Mouse (Mus musculus): Measurements from ENCODE around the gene Wdtc1.
A peak's percentile ranks its signal among the peaks of the same experiment; 100 is the strongest.

Gene Wdtc1

GRCm38 (mm10) chr4:133353367-133354365 is at the start of gene Wdtc1:
Gene Wdtc1, minus strand, starts transcription at chr4:133353481.
- no peak for DNase-seq

GRCm38 (mm10) chr4:133402011-133402410 is 48.7 kb upstream of the Wdtc1 start:
- no peak for DNase-seq

- no peak for DNase-seq
These were observed 46.8 kb upstream of the Wdtc1 start for GRCm38 (mm10) chr4:133400098-133400497.

GRCm38 (mm10) chr4:133399509-133399908 is 46.2 kb upstream of the Wdtc1 start:
- no peak for DNase-seq

- no peak for DNase-seq
These were observed 45.3 kb upstream of the Wdtc1 start for GRCm38 (mm10) chr4:133398619-133399018.

GRCm38 (mm10) chr4:133397961-133398360 is 44.7 kb upstream of the Wdtc1 start:
- DNase-seq = no peak

- DNase-seq = no peak
These were observed 44.0 kb upstream of the Wdtc1 start for GRCm38 (mm10) chr4:133397299-133397698.

- DNase-seq = no peak
These were observed 42.8 kb upstream of the Wdtc1 start for GRCm38 (mm10) chr4:133396079-133396478.

GRCm38 (mm10) chr4:133394981-133395573 is 41.8 kb upstream of the Wdtc1 start:
- DNase-seq = no peak

GRCm38 (mm10) chr4:133391185-133392040 is 38.1 kb upstream of the Wdtc1 start:
- DNase-seq = no peak

- no peak for DNase-seq
These were observed 37.3 kb upstream of the Wdtc1 start for GRCm38 (mm10) chr4:133390585-133390984.

GRCm38 (mm10) chr4:133390042-133390441 is 36.8 kb upstream of the Wdtc1 start:
- DNase-seq = no peak

- DNase-seq = peak; percentile 62 to 74
These were observed 35.7 kb upstream of the Wdtc1 start for GRCm38 (mm10) chr4:133388781-133389552.

- DNase-seq = no peak
These were observed 33.8 kb upstream of the Wdtc1 start for GRCm38 (mm10) chr4:133387053-133387452.

- no peak for DNase-seq
These were observed 32.9 kb upstream of the Wdtc1 start for GRCm38 (mm10) chr4:133386061-133386797.

GRCm38 (mm10) chr4:133381141-133381540 is 27.9 kb upstream of the Wdtc1 start:
- DNase-seq = no peak

GRCm38 (mm10) chr4:133380532-133380931 is 27.3 kb upstream of the Wdtc1 start:
- no peak for DNase-seq

- DNase-seq = no peak
These were observed 26.6 kb upstream of the Wdtc1 start for GRCm38 (mm10) chr4:133379861-133380260.

- no peak for DNase-seq
These were observed 25.7 kb upstream of the Wdtc1 start for GRCm38 (mm10) chr4:133379046-133379347.

GRCm38 (mm10) chr4:133378236-133379045 is 25.2 kb upstream of the Wdtc1 start:
- DNase-seq = no peak

All from kidney, postnatal 25 days (tissue).